Mouse (Mus musculus): ENCODE results near the gene Myo5a.

GRCm38 (mm10) chr9:75050003-75050402 lies 20.8 kb upstream of the Myo5a start:
- no peak for TF ChIP-seq POLR2A (IDR thresholded peaks at IDR 0.05; ENCODE audit: low read depth, low read length)
- TF ChIP-seq CTCF (conservative IDR thresholded peaks at IDR 0.05; ENCODE audit: insufficient read depth, insufficient read length, low read depth, low read length): peak; percentile 90
